Comparison of ENCODE assay signal across 7 mouse cellular contexts in genomic region chr5:90785659-90786588, GRCm38 (mm10). TPM values are rescaled to one million over a fixed set of nuclear protein-coding genes. Genes with fewer than 3 reads are reported as not detected.
DNase-seq lines count a peak whose midpoint lies in the region; ATAC-seq and TF ChIP-seq lines count a peak whose summit lies in the region.

Gene Cxcl3, plus strand, starts transcription at chr5:90786103.

- WGBS in forebrain, embryonic 10.5 days, result 15% methylated on average over 26 of the region's 26 CpGs
- whole genome bisulfite sequencing in intestine, embryonic 16.5 days, result 18% methylated on average over 26 of the region's 26 CpGs
- 13% methylated on average over 26 of the region's 26 CpGs for WGBS in liver, postnatal 0 days (ENCODE audit: insufficient replicate concordance)
- WGBS in neural tube, embryonic 14.5 days, result 21% methylated on average over 24 of the region's 26 CpGs

- TF ChIP-seq EP300 in liver, postnatal 0 days (IDR thresholded peaks at IDR 0.05; ENCODE audit: low read depth), result no peak

- H3K36me3 ChIP-seq in E14TG2a.4 (ENCODE audit: insufficient read depth, low read length), result no peaks in the 10 kb centered on the region
- no peaks in the 10 kb centered on the region for H3K36me3 ChIP-seq in forebrain, embryonic 10.5 days (replicated peaks)
- no peaks in the 10 kb centered on the region for H3K36me3 ChIP-seq in intestine, embryonic 16.5 days (ENCODE audit: control insufficient read depth, insufficient read depth, low read length)
- no peaks in the 10 kb centered on the region for H3K36me3 ChIP-seq in liver, postnatal 0 days (replicated peaks; ENCODE audit: insufficient read depth, low read length)
- H3K36me3 ChIP-seq in neural tube, embryonic 14.5 days (ENCODE audit: control insufficient read depth, insufficient read depth, low read length), result no peaks in the 10 kb centered on the region

- 0 out of 2 replicates have a peak, but pooled peaks cover 6% of the 10 kb centered on the region for H3K4me1 ChIP-seq in E14TG2a.4 (replicated peaks; ENCODE audit: low read depth, low read length)
- H3K4me1 ChIP-seq in forebrain, embryonic 10.5 days, result peaks cover 9% of the 10 kb centered on the region
- 0 out of 2 replicates have a peak, but pooled peaks cover 4% of the 10 kb centered on the region for H3K4me1 ChIP-seq in intestine, embryonic 16.5 days (ENCODE audit: control insufficient read depth, insufficient read depth, low read length)
- peaks cover 7% of the 10 kb centered on the region; the same call in 1 of the 2 replicates for H3K4me1 ChIP-seq in liver, postnatal 0 days (ENCODE audit: insufficient read depth)
- no peaks in the 10 kb centered on the region for H3K4me1 ChIP-seq in neural tube, embryonic 14.5 days (ENCODE audit: control insufficient read depth, insufficient read depth, low read length)

- peak within 1 kb of the TSS; percentile 69 for H3K4me3 ChIP-seq in E14TG2a.4 (replicated peaks; ENCODE audit: low read length)
- H3K4me3 ChIP-seq in forebrain, embryonic 10.5 days, result peak within 1 kb of the TSS; percentile 52
- peak within 1 kb of the TSS; percentile 41 for H3K4me3 ChIP-seq in intestine, embryonic 16.5 days (ENCODE audit: low read length)
- H3K4me3 ChIP-seq in liver, postnatal 0 days (ENCODE audit: low read depth, low read length), result peak within 1 kb of the TSS; percentile 15
- H3K4me3 ChIP-seq in neural tube, embryonic 14.5 days (ENCODE audit: low read depth, low read length), result peak within 1 kb of the TSS; percentile 29

- H3K27me3 ChIP-seq in E14TG2a.4 (ENCODE audit: insufficient read depth, low read length), result peaks cover 8% of the 10 kb centered on the region
- H3K27me3 ChIP-seq in forebrain, embryonic 10.5 days (ENCODE audit: poor library complexity, severe bottlenecking), result peaks cover 8% of the 10 kb centered on the region
- no peaks in the 10 kb centered on the region for H3K27me3 ChIP-seq in intestine, embryonic 16.5 days (replicated peaks; ENCODE audit: control insufficient read depth, insufficient read depth, low read length)
- H3K27me3 ChIP-seq in liver, postnatal 0 days (ENCODE audit: insufficient read depth, low read length), result no peaks in the 10 kb centered on the region
- H3K27me3 ChIP-seq in neural tube, embryonic 14.5 days (ENCODE audit: control insufficient read depth, insufficient read depth, low read length), result no peaks in the 10 kb centered on the region

- DNase-seq in 3T3-L1 (ENCODE audit: low read depth, low spot score), result peak; percentile 67
- peak; percentile 44 for DNase-seq in forebrain, embryonic 10.5 days (ENCODE audit: extremely low spot score, low spot score)
- peak; percentile 57 for DNase-seq in liver, postnatal 0 days
- DNase-seq in thymus, postnatal 36 days, result no peak

- peak; percentile 17; the same call in 1 of the 2 replicates for TF ChIP-seq CTCF in E14TG2a.4 (conservative IDR thresholded peaks at IDR 0.05; ENCODE audit: low read length)
- peak; percentile 58 for TF ChIP-seq CTCF in liver, postnatal 0 days (IDR thresholded peaks at IDR 0.05; ENCODE audit: low read depth)

- ATAC-seq in intestine, embryonic 16.5 days, result peak; percentile 81
- peak; percentile 55 for ATAC-seq in liver, postnatal 0 days
- ATAC-seq in neural tube, embryonic 14.5 days (ENCODE audit: low read depth), result peak; percentile 90

- peak within 1 kb of the TSS; percentile 82 for H3K4me2 ChIP-seq in intestine, embryonic 16.5 days (ENCODE audit: low read depth, low read length)
- H3K4me2 ChIP-seq in liver, postnatal 0 days (ENCODE audit: low read depth, low read length), result peak within 1 kb of the TSS; percentile 59
- H3K4me2 ChIP-seq in neural tube, embryonic 14.5 days (ENCODE audit: low read depth, low read length), result peak within 1 kb of the TSS; percentile 63

- no peak within 1 kb of the TSS for H3K27ac ChIP-seq in forebrain, embryonic 10.5 days
- H3K27ac ChIP-seq in intestine, embryonic 16.5 days (ENCODE audit: low read length), result no peak within 1 kb of the TSS
- H3K27ac ChIP-seq in liver, postnatal 0 days (ENCODE audit: low read depth), result no peak within 1 kb of the TSS
- H3K27ac ChIP-seq in neural tube, embryonic 14.5 days (ENCODE audit: low read depth, low read length), result no peak within 1 kb of the TSS

- H3K9ac ChIP-seq in intestine, embryonic 16.5 days (ENCODE audit: low read depth, low read length), result peak within 1 kb of the TSS; percentile 49; the same call in 1 of the 2 replicates
- H3K9ac ChIP-seq in liver, postnatal 0 days (replicated peaks), result no peak within 1 kb of the TSS
- H3K9ac ChIP-seq in neural tube, embryonic 14.5 days (replicated peaks; ENCODE audit: low read depth, low read length), result 0 out of 2 replicates have a peak within 1 kb of the TSS, but pooled peaks have one; percentile 21

- no peaks in the 10 kb centered on the region for H3K9me3 ChIP-seq in E14TG2a.4 (ENCODE audit: low read length)
- H3K9me3 ChIP-seq in forebrain, embryonic 10.5 days, result no peaks in the 10 kb centered on the region
- no peaks in the 10 kb centered on the region for H3K9me3 ChIP-seq in intestine, embryonic 16.5 days (ENCODE audit: control insufficient read depth, low read length)
- no peaks in the 10 kb centered on the region for H3K9me3 ChIP-seq in liver, postnatal 0 days (ENCODE audit: low read length)
- no peaks in the 10 kb centered on the region for H3K9me3 ChIP-seq in neural tube, embryonic 14.5 days (ENCODE audit: control insufficient read depth, low read length)

RNA-seq across cellular contexts. Expression of gene Cxcl3, which starts in this region (rescaled TPM):
- polyA plus RNA-seq in forebrain, embryonic 10.5 days (2016; fragmentation: Nextera tagmentation; extraction: Ambion mirVana), result not detected in 2 replicates
- polyA plus RNA-seq in intestine, embryonic 16.5 days (2015; fragmentation: Nextera tagmentation; extraction: Ambion mirVana), result 0.13 TPM in 1 of 2 replicates, not detected in the other
- not detected in 2 replicates for polyA plus RNA-seq in liver, postnatal 0 days (2015; fragmentation: Nextera tagmentation; extraction: Ambion mirVana)
- polyA plus RNA-seq in neural tube, embryonic 14.5 days (2014; fragmentation: Nextera tagmentation; extraction: Ambion mirVana), result not detected in 2 replicates

Comparison
In these comparisons a context has a peak if more than half of its experiments do, and no peak if none do; other contexts are left out.
1. Peak in DNase-seq and H3K4me3 ChIP-seq in forebrain, embryonic 10.5 days; RNA of the gene not detected or under 1 TPM.
2. Peak in ATAC-seq, H3K4me3 ChIP-seq, H3K9ac ChIP-seq and H3K4me2 ChIP-seq in intestine, embryonic 16.5 days; RNA of the gene not detected or under 1 TPM.
3. Peak in DNase-seq, ATAC-seq, H3K4me3 ChIP-seq and H3K4me2 ChIP-seq in liver, postnatal 0 days; RNA of the gene not detected or under 1 TPM.
4. Peak in ATAC-seq, H3K4me3 ChIP-seq, H3K9ac ChIP-seq and H3K4me2 ChIP-seq in neural tube, embryonic 14.5 days; RNA of the gene not detected or under 1 TPM.
5. H3K4me3 ChIP-seq: peak in every context shown above with its lines; median percentile 69 in E14TG2a.4; 52 in forebrain, embryonic 10.5 days; 41 in intestine, embryonic 16.5 days; 29 in neural tube, embryonic 14.5 days; 15 in liver, postnatal 0 days.